Mouse (Mus musculus): ENCODE results near the gene Dgat2. TPM values are rescaled to one million over a fixed set of nuclear protein-coding genes. Genes with fewer than 3 reads are reported as not detected.

Gene Dgat2
- polyA plus RNA-seq, 1 experiment from 2014 or later, result 249 TPM

DNA sequence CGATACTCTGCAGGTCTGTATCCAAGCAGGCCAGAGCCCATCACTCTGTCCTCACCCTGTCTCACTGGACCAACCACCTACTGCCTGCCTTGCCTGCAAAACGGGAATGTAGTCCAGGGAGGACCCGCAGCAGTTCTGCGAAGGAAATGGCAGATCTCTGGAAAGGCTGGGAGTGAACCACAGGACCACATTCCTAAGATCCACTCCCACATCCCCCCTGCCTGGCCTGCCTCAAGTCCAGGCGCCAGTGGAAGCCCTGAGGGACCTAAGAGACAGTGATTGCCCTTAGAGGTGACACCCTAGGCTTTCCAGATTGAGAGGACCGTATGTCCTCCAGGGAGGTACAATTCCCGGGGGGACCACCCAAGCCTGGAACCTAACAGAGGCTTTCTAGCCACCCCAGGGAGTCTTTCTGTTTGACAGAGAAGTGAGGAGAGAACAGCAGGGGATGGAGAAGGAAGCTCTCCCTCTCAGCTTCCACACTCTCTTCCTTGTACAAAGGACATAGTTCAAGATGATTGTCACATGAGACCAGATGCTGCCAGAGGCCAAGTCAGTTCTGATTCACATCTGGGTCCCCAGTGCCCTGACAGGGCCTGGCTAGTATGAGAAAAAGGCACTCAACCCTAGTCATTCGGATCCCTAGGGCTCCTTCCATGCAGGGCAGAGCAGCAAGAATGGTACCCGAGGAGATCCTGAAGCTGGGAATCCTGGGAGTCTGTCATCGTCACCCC is 10.6 kb downstream of the Dgat2 start:
- ATAC-seq, result no peak
- H3K27me3 ChIP-seq (ENCODE audit: insufficient read depth, low read length), result no peaks in the 10 kb centered on the region
- H3K27ac ChIP-seq (ENCODE audit: low read depth), result peak overlapping the region; percentile 85; the same call in 1 of the 2 replicates
- peaks cover 41% of the 10 kb centered on the region for H3K4me1 ChIP-seq (ENCODE audit: insufficient read depth)
- 70% methylated on average over 10 of the region's 10 CpGs for WGBS (ENCODE audit: insufficient replicate concordance)
- no peak overlapping the region for H3K4me2 ChIP-seq (ENCODE audit: low read depth, low read length)
- TF ChIP-seq EP300 (IDR thresholded peaks at IDR 0.05; ENCODE audit: low read depth) (no peak), CTCF (IDR thresholded peaks at IDR 0.05; ENCODE audit: low read depth) (no peak)
- no peak overlapping the region for H3K4me3 ChIP-seq (ENCODE audit: low read depth, low read length)
- H3K36me3 ChIP-seq (replicated peaks; ENCODE audit: insufficient read depth, low read length), result peaks cover 7% of the 10 kb centered on the region; the same call in 1 of the 2 replicates
- no peak overlapping the region for H3K9ac ChIP-seq (replicated peaks)
- H3K9me3 ChIP-seq (ENCODE audit: low read length), result no peaks in the 10 kb centered on the region
- DNase-seq, result no peak

DNA sequence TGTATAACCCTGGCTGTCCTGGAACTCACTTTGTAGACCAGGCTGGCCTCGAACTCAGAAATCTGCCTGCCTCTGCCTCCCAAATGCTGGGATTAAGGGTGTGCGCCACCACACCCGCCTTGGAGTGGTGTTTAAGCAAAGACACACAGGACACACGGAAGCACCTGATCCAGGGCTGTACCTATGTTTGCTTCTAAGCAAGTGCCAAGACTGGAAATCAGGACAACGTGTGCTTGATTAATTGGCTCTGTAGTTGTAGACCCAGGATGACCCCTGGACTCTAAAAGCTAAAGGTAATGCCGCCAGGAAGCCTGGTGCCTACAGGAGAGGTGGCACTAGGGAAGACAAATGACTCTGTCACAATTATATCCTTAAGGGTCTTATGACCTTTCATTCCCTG is 12.0 kb downstream of the Dgat2 start:
- 68% methylated on average over 6 of the region's 6 CpGs for WGBS (ENCODE audit: insufficient replicate concordance)
- DNase-seq, result no peak

DNA sequence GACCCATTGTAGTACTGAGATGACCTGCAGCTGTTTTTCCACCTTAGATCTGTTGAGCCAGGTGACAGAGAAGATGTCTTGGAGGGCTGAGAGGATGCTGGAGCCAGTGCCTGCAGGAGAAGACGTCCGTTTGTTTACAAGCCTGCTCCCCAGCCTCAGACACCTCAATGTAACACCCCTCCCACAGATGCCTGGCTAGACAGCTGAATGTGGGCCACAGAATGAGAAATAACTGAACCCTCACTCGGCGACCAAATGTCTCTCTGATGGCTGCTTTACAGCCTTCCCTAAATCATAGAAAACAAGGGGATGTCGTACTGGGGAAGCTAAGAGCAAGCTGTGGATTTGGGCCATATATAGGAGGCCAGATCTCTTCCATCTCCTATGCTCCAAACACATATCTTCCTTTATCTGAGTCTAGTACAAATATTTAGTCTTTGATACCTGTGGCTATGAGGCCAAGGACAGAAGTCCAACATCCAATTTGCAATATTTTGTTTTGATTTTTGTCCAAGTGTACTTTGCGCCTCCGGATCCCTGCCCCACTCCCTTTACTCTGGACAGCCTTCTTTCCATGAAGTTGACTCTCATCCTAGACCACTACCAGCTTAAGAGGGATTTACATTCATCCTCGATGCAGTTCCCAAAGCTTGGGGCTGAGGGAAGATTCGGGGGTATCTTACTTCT is 12.7 kb downstream of the Dgat2 start:
- no peaks in the 10 kb centered on the region for H3K9me3 ChIP-seq (ENCODE audit: low read length)
- peaks cover 47% of the 10 kb centered on the region for H3K4me1 ChIP-seq (ENCODE audit: insufficient read depth)
- peaks cover 8% of the 10 kb centered on the region; the same call in 1 of the 2 replicates for H3K36me3 ChIP-seq (replicated peaks; ENCODE audit: insufficient read depth, low read length)
- H3K27ac ChIP-seq (ENCODE audit: low read depth), result peak overlapping the region; percentile 85
- ATAC-seq (peak; percentile 54), DNase-seq (no peak)
- WGBS (ENCODE audit: insufficient replicate concordance), result 51% methylated on average over 9 of the region's 9 CpGs
- H3K27me3 ChIP-seq (ENCODE audit: insufficient read depth, low read length), result no peaks in the 10 kb centered on the region
- no peak overlapping the region for H3K4me3 ChIP-seq (ENCODE audit: low read depth, low read length)
- 0 out of 2 replicates have a peak overlapping the region, but pooled peaks have one; percentile 0 for H3K4me2 ChIP-seq (ENCODE audit: low read depth, low read length)
- TF ChIP-seq CTCF (IDR thresholded peaks at IDR 0.05; ENCODE audit: low read depth) (no peak), EP300 (IDR thresholded peaks at IDR 0.05; ENCODE audit: low read depth) (peak; percentile 66)
- H3K9ac ChIP-seq (replicated peaks), result no peak overlapping the region

More for the DNA sequence above, 12.0 kb downstream of the Dgat2 start:
- no peaks in the 10 kb centered on the region for H3K9me3 ChIP-seq (ENCODE audit: low read length)
- peaks cover 8% of the 10 kb centered on the region; the same call in 1 of the 2 replicates for H3K36me3 ChIP-seq (replicated peaks; ENCODE audit: insufficient read depth, low read length)
- no peak for TF ChIP-seq CTCF (IDR thresholded peaks at IDR 0.05; ENCODE audit: low read depth)
- no peak for TF ChIP-seq EP300 (IDR thresholded peaks at IDR 0.05; ENCODE audit: low read depth)
- H3K4me3 ChIP-seq (ENCODE audit: low read depth, low read length), result no peak overlapping the region
- no peak overlapping the region for H3K4me2 ChIP-seq (ENCODE audit: low read depth, low read length)
- H3K27ac ChIP-seq (ENCODE audit: low read depth), result peak overlapping the region; percentile 85
- ATAC-seq, result peak; percentile 18
- H3K4me1 ChIP-seq (ENCODE audit: insufficient read depth), result peaks cover 46% of the 10 kb centered on the region
- H3K9ac ChIP-seq (replicated peaks), result no peak overlapping the region
- no peaks in the 10 kb centered on the region for H3K27me3 ChIP-seq (ENCODE audit: insufficient read depth, low read length)

DNA sequence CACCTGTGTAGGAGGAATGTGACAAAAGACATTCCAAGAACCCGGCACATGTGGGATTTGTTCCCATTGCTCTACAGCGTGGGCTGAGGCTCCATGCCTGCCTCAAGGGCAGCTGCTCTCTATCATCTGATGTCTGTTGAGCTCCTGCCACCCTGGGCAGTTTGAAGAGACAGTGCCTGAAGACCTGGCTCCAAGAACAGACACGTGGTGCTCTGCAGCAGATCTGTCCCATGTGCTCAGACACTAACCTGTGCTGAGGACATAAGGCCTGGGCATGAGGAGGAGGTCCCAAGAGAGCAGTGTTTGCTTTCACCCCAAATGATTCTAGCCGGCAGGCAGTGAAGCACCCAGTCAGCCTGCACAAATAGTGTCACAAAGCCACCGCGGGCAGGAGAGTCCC is 13.8 kb downstream of the Dgat2 start:
- no peak for ATAC-seq
- WGBS (ENCODE audit: insufficient replicate concordance), result 62% methylated on average over 6 of the region's 6 CpGs
- Histone ChIP-seq H3K27me3 (ENCODE audit: insufficient read depth, low read length) (no peaks in the 10 kb centered on the region), H3K27ac (ENCODE audit: low read depth) (peak overlapping the region; percentile 77), H3K9ac (replicated peaks) (0 out of 2 replicates have a peak overlapping the region, but pooled peaks have one; percentile 13), H3K4me3 (ENCODE audit: low read depth, low read length) (no peak overlapping the region), H3K4me1 (ENCODE audit: insufficient read depth) (peaks cover 49% of the 10 kb centered on the region), H3K4me2 (ENCODE audit: low read depth, low read length) (no peak overlapping the region), H3K9me3 (ENCODE audit: low read length) (no peaks in the 10 kb centered on the region), H3K36me3 (replicated peaks; ENCODE audit: insufficient read depth, low read length) (peaks cover 11% of the 10 kb centered on the region)
- TF ChIP-seq CTCF (IDR thresholded peaks at IDR 0.05; ENCODE audit: low read depth), result no peak
- no peak for DNase-seq

DNA sequence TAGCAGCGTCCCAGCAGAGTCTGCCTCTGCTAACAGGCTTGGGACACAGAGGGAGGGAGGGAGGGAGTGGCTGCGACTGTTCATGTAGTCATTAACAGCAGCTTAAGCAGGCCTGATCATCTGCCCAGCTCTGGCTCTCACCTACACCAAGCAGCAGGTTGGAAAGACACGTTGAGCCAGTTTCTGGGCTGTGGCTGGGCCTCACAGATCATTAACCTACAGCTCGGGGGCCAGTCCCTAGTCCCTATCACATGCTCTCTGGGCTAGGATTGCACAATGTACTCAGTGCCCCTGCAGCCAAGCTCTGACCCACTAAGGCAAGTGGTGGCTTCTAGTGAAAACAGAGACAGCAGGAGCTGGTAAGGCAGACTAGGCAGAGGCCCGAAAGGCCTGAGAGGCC is 14.6 kb downstream of the Dgat2 start:
- Histone ChIP-seq H3K4me3 (ENCODE audit: low read depth, low read length) (no peak overlapping the region), H3K9me3 (ENCODE audit: low read length) (no peaks in the 10 kb centered on the region), H3K4me1 (ENCODE audit: insufficient read depth) (peaks cover 47% of the 10 kb centered on the region), H3K36me3 (replicated peaks; ENCODE audit: insufficient read depth, low read length) (peaks cover 18% of the 10 kb centered on the region), H3K27ac (ENCODE audit: low read depth) (peak overlapping the region; percentile 77), H3K27me3 (ENCODE audit: insufficient read depth, low read length) (no peaks in the 10 kb centered on the region), H3K9ac (replicated peaks) (no peak overlapping the region; the same call in 1 of the 2 replicates), H3K4me2 (ENCODE audit: low read depth, low read length) (peak overlapping the region; percentile 16; the same call in 1 of the 2 replicates)
- DNase-seq (peak; percentile 69), ATAC-seq (peak; percentile 88)
- TF ChIP-seq CTCF (IDR thresholded peaks at IDR 0.05; ENCODE audit: low read depth), result no peak
- peak; percentile 75 for TF ChIP-seq EP300 (IDR thresholded peaks at IDR 0.05; ENCODE audit: low read depth)
- WGBS (ENCODE audit: insufficient replicate concordance), result 32% methylated on average over 5 of the region's 5 CpGs

- Histone ChIP-seq H3K4me1 (ENCODE audit: insufficient read depth) (peaks cover 52% of the 10 kb centered on the region), H3K9ac (replicated peaks) (no peak overlapping the region)
Observed at GRCm38 (mm10) chr7:99166159-99166558, 16.4 kb downstream of the Dgat2 start.

More at GRCm38 (mm10) chr7:99166159-99166558, 16.4 kb downstream of the Dgat2 start:
- Histone ChIP-seq H3K4me2 (ENCODE audit: low read depth, low read length) (no peak overlapping the region), H3K27ac (ENCODE audit: low read depth) (no peak overlapping the region), H3K36me3 (replicated peaks; ENCODE audit: insufficient read depth, low read length) (peaks cover 22% of the 10 kb centered on the region), H3K9me3 (ENCODE audit: low read length) (no peaks in the 10 kb centered on the region), H3K27me3 (ENCODE audit: insufficient read depth, low read length) (no peaks in the 10 kb centered on the region), H3K4me3 (ENCODE audit: low read depth, low read length) (no peak overlapping the region)
- WGBS (ENCODE audit: insufficient replicate concordance), result 69% methylated on average over 8 of the region's 8 CpGs
- no peak for DNase-seq
- no peak for ATAC-seq
- no peak for TF ChIP-seq EP300 (IDR thresholded peaks at IDR 0.05; ENCODE audit: low read depth)
- no peak for TF ChIP-seq CTCF (IDR thresholded peaks at IDR 0.05; ENCODE audit: low read depth)
